ENCODE assay signal across 8 mouse cellular contexts in the genomic region with DNA sequence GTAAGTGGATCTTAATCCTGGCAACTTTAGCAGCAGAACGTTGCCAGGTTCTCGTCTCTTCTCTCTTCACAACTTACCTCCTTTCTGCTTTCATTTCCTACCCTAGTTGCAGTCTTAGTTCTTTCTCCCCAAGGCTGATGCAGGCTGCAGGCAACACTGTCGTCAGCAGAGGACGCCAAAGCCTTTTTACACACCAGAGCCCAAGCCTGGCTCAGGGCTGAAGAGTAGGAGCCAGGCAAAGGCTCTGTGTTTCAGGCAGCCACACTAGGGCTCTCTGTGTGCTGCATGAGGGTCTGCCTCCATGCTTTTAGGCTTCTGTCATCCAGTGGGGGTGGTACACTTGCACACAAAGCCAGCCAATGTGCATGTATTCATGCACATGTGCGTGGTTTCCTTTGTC. TPM values are rescaled to one million over a fixed set of nuclear protein-coding genes. Genes with fewer than 3 reads are reported as not detected.
DNase-seq lines count a peak whose midpoint lies in the region; ATAC-seq and TF ChIP-seq lines count a peak whose summit lies in the region.
"Had no signal": no experiment of that assay in that cellular context is flagged by ENCODE, and none has a peak within 500 bp of the region (broad histone marks: within the 10 kb centered on the region; RNA-seq: fewer than 3 reads in every experiment).

No protein-coding gene starts in this region.

- H3K9me3 ChIP-seq in lung, embryonic 14.5 days (ENCODE audit: low read depth, low read length): no peaks in the 10 kb centered on the region
- no peaks in the 10 kb centered on the region for H3K9me3 ChIP-seq in forebrain, embryonic 15.5 days
- H3K9me3 ChIP-seq in neural tube, embryonic 12.5 days: peaks cover 3% of the 10 kb centered on the region; the same call in 1 of the 2 replicates
- H3K9me3 ChIP-seq: liver, embryonic 15.5 days had no signal

- no peak overlapping the region for H3K4me2 ChIP-seq in lung, embryonic 14.5 days
- no peak overlapping the region for H3K4me2 ChIP-seq in forebrain, embryonic 15.5 days (replicated peaks)
- no peak overlapping the region for H3K4me2 ChIP-seq in neural tube, embryonic 12.5 days (replicated peaks)
- H3K4me2 ChIP-seq: liver, embryonic 15.5 days had no signal

- H3K4me1 ChIP-seq in lung, embryonic 14.5 days (ENCODE audit: insufficient read depth): peaks cover 3% of the 10 kb centered on the region; the same call in 1 of the 2 replicates
- H3K4me1 ChIP-seq in bone marrow macrophage, adult 2 months (ENCODE audit: control insufficient read depth, insufficient read depth, low read length): no peaks in the 10 kb centered on the region
- peaks cover 9% of the 10 kb centered on the region; the same call in 1 of the 2 replicates for H3K4me1 ChIP-seq in forebrain, embryonic 15.5 days
- H3K4me1 ChIP-seq in neural tube, embryonic 12.5 days: no peaks in the 10 kb centered on the region
- H3K4me1 ChIP-seq: liver, embryonic 15.5 days had no signal

- DNase-seq in lung, embryonic 14.5 days: peak; percentile 78
- no peak for DNase-seq in lung, postnatal 25 days (ENCODE audit: low spot score)
- peak; percentile 57 to 69 for DNase-seq in left cerebral cortex, adult 2 months (ENCODE audit: extremely low spot score in 1 of 2, low spot score in 2 of 2)

- WGBS in lung, embryonic 14.5 days: 22% methylated on average over 5 of the region's 5 CpGs
- WGBS in forebrain, embryonic 15.5 days: 20% methylated on average over 5 of the region's 5 CpGs
- WGBS in neural tube, embryonic 12.5 days: 30% methylated on average over 5 of the region's 5 CpGs

- ATAC-seq in lung, embryonic 14.5 days (ENCODE audit: insufficient read depth): no peak
- ATAC-seq in forebrain, embryonic 15.5 days (replicated peaks): peak; percentile 90
- peak; percentile 68 for ATAC-seq in neural tube, embryonic 12.5 days (ENCODE audit: low FRiP score, low read depth)
- ATAC-seq in erythroid progenitor cell, adult 5-6 weeks (replicated peaks; ENCODE audit: low FRiP score, poor library complexity, severe bottlenecking): no peak

- no peaks in the 10 kb centered on the region for H3K27me3 ChIP-seq in lung, embryonic 14.5 days (ENCODE audit: insufficient read depth, low read length)
- H3K27me3 ChIP-seq in forebrain, embryonic 15.5 days: no peaks in the 10 kb centered on the region
- H3K27me3 ChIP-seq in neural tube, embryonic 12.5 days (replicated peaks): no peaks in the 10 kb centered on the region

- TF ChIP-seq POLR2A in bone marrow macrophage, adult 2 months (IDR thresholded peaks at IDR 0.05; ENCODE audit: borderline replicate concordance, low read depth, low read length): no peak

- no peak overlapping the region for H3K9ac ChIP-seq in lung, embryonic 14.5 days
- H3K9ac ChIP-seq in forebrain, embryonic 15.5 days (replicated peaks): no peak overlapping the region
- no peak overlapping the region for H3K9ac ChIP-seq in neural tube, embryonic 12.5 days
- H3K9ac ChIP-seq: liver, embryonic 15.5 days had no signal

- TF ChIP-seq CTCF in lung, embryonic 14.5 days (IDR thresholded peaks at IDR 0.05; ENCODE audit: low read depth): peak; percentile 85
- TF ChIP-seq CTCF in bone marrow macrophage, adult 2 months (IDR thresholded peaks at IDR 0.05; ENCODE audit: low read depth, low read length): peak; percentile 40
- TF ChIP-seq CTCF in left cerebral cortex, adult 2 months (IDR thresholded peaks at IDR 0.05): peak; percentile 92

- no peak overlapping the region for H3K27ac ChIP-seq in lung, embryonic 14.5 days (ENCODE audit: low read depth)
- no peak overlapping the region for H3K27ac ChIP-seq in bone marrow macrophage, adult 2 months (ENCODE audit: insufficient read depth, low read depth, low read length)
- no peak overlapping the region for H3K27ac ChIP-seq in forebrain, embryonic 15.5 days (replicated peaks)
- no peak overlapping the region for H3K27ac ChIP-seq in left cerebral cortex, adult 2 months
- no peak overlapping the region for H3K27ac ChIP-seq in neural tube, embryonic 12.5 days
- H3K27ac ChIP-seq: liver, embryonic 15.5 days had no signal

- intact Hi-C loops in left cerebral cortex, adult 2 months (cut with DNase I): loop anchor here (2.0 kb wide), 3 partner anchors 39 to 205 kb away; no protein-coding TSS in a partner anchor

- no peak overlapping the region for H3K4me3 ChIP-seq in lung, embryonic 14.5 days (ENCODE audit: low read depth, low read length)
- no peak overlapping the region for H3K4me3 ChIP-seq in bone marrow macrophage, adult 2 months (ENCODE audit: insufficient read depth, low read length)
- no peak overlapping the region for H3K4me3 ChIP-seq in forebrain, embryonic 15.5 days
- H3K4me3 ChIP-seq in left cerebral cortex, adult 2 months: no peak overlapping the region
- H3K4me3 ChIP-seq in neural tube, embryonic 12.5 days: no peak overlapping the region
- H3K4me3 ChIP-seq: liver, embryonic 15.5 days had no signal

- no peaks in the 10 kb centered on the region for H3K36me3 ChIP-seq in lung, embryonic 14.5 days (ENCODE audit: insufficient read depth)
- no peaks in the 10 kb centered on the region for H3K36me3 ChIP-seq in forebrain, embryonic 15.5 days
- no peaks in the 10 kb centered on the region for H3K36me3 ChIP-seq in neural tube, embryonic 12.5 days
- H3K36me3 ChIP-seq: liver, embryonic 15.5 days had no signal

RNA-seq across cellular contexts. Expression of a gene that starts 17.3 kb away (rescaled TPM):
- polyA plus RNA-seq in lung, embryonic 14.5 days (2014; fragmentation: Nextera tagmentation; extraction: Ambion mirVana): 34.4 and 37.1 TPM in 2 replicates
- polyA plus RNA-seq in bone marrow macrophage, adult 2 months (2012; ENCODE audit: insufficient read depth, insufficient read length, missing spikeins): 1.5 and 1.8 TPM in 2 replicates
- polyA plus RNA-seq in forebrain, embryonic 15.5 days (2015; fragmentation: Nextera tagmentation; extraction: Ambion mirVana): 13.9 and 14.3 TPM in 2 replicates
- total RNA-seq in left cerebral cortex, adult 2 months (2021): 1 to 10 TPM; 2.1 to 2.2 TPM
- 13.5 and 14.7 TPM in 2 replicates for polyA plus RNA-seq in neural tube, embryonic 12.5 days (2016; fragmentation: Nextera tagmentation; extraction: Ambion mirVana)
- not detected in 2 replicates for total RNA-seq in erythroid progenitor cell, adult 5-6 weeks (2015; ENCODE audit: low replicate concordance)
- total RNA-seq in erythroid progenitor cell, adult 5-6 weeks (2017; ENCODE audit: low replicate concordance): 0.08 TPM in 1 of 2 replicates, not detected in the other

RNA-seq across cellular contexts. Expression of a gene that starts 40.0 kb away (rescaled TPM):
- polyA plus RNA-seq in lung, embryonic 14.5 days (2014; fragmentation: Nextera tagmentation; extraction: Ambion mirVana): not detected in 2 replicates
- not detected in 2 replicates for polyA plus RNA-seq in bone marrow macrophage, adult 2 months (2012; ENCODE audit: insufficient read depth, insufficient read length, missing spikeins)
- not detected in 2 replicates for polyA plus RNA-seq in forebrain, embryonic 15.5 days (2015; fragmentation: Nextera tagmentation; extraction: Ambion mirVana)
- total RNA-seq in left cerebral cortex, adult 2 months (2021): not detected
- polyA plus RNA-seq in neural tube, embryonic 12.5 days (2016; fragmentation: Nextera tagmentation; extraction: Ambion mirVana): not detected in 2 replicates
- total RNA-seq in erythroid progenitor cell, adult 5-6 weeks (2015; ENCODE audit: low replicate concordance): not detected in 2 replicates
- total RNA-seq in erythroid progenitor cell, adult 5-6 weeks (2017; ENCODE audit: low replicate concordance): not detected in 2 replicates
- polyA plus RNA-seq: liver, embryonic 15.5 days had no signal

Comparison
In these comparisons a context has a peak if more than half of its experiments do, and no peak if none do; other contexts are left out.
1. ATAC-seq: peak in forebrain, embryonic 15.5 days (single experiment) and neural tube, embryonic 12.5 days (single experiment); none in lung, embryonic 14.5 days (single experiment) and erythroid progenitor cell, adult 5-6 weeks (single experiment).
2. CTCF ChIP-seq: peak in every context shown above with its lines; median percentile 92 in left cerebral cortex, adult 2 months; 85 in lung, embryonic 14.5 days; 40 in bone marrow macrophage, adult 2 months.